Mouse (Mus musculus) MEL (cell line): ENCODE results near the gene St7.

Experiments
- CTCF ChIP-seq, 3 experiments: IDR thresholded peaks in 2 of 3; conservative IDR thresholded peaks in 1 of 3; 2 replicates each; pipeline ENCODE4 v1.5.1; 2011 to 2012; ENCODE audit warnings: low read length in 3 of 3, low read depth in 2 of 3, mild to moderate bottlenecking in 2 of 3, improper control_type of control experiment in 1 of 3, inconsistent platforms in 1 of 3, mixed read lengths in 1 of 3, moderate library complexity in 1 of 3; ENCODE audit not compliant: control insufficient read depth in 1 of 3, insufficient read depth in 1 of 3, poor library complexity in 1 of 3, severe bottlenecking in 1 of 3
- MAX ChIP-seq: IDR thresholded peaks from 2 replicates; pipeline ENCODE4 v1.6.1; 2011; ENCODE audit warnings: low read length, improper control_type of control experiment
- MYC ChIP-seq: IDR thresholded peaks from 2 replicates; pipeline ENCODE4 v1.6.1; 2011; ENCODE audit warnings: low read depth, mild to moderate bottlenecking, low read length, improper control_type of control experiment, moderate library complexity
- NELFE ChIP-seq: IDR thresholded peaks from 2 replicates; pipeline ENCODE4 v1.6.1; 2011; ENCODE audit warnings: low read depth, low read length, improper control_type of control experiment
- POLR2A ChIP-seq, 2 experiments: IDR thresholded peaks; 2 replicates each; pipeline ENCODE4 v1.6.1; 2011 to 2012; ENCODE audit warnings: low read length in 2 of 2, mild to moderate bottlenecking in 2 of 2, control low read depth in 1 of 2, improper control_type of control experiment in 1 of 2, low read depth in 1 of 2, moderate library complexity in 1 of 2; ENCODE audit not compliant: control insufficient read depth in 1 of 2, insufficient read depth in 1 of 2, poor library complexity in 1 of 2
- RCOR1 ChIP-seq: IDR thresholded peaks from 2 replicates; pipeline ENCODE4 v1.6.1; 2012; ENCODE audit warnings: low read depth, mild to moderate bottlenecking, inconsistent platforms, low read length, improper control_type of control experiment

GRCm38 (mm10) chr6:17875606-17876005 is 182.9 kb downstream of the St7 start:
- TF ChIP-seq NELFE (no peak), RCOR1 (no peak), MAX (no peak), POLR2A (IDR thresholded peaks at IDR 0.05; ENCODE audit: control insufficient read depth in 1 of 2, insufficient read depth in 1 of 2, low read depth in 1 of 2, low read length in 2 of 2, poor library complexity in 1 of 2) (no peak), MYC (no peak), CTCF (IDR thresholded peaks at IDR 0.05 in 2 of 3, conservative IDR thresholded peaks at IDR 0.05 in 1 of 3; ENCODE audit: control insufficient read depth in 1 of 3, insufficient read depth in 1 of 3, low read depth in 2 of 3, low read length in 3 of 3, poor library complexity in 1 of 3, severe bottlenecking in 1 of 3) (no peak)
